Mouse (Mus musculus) brain, embryonic 14.5 days (tissue): ENCODE measurements at regions not wholly inside any gene's neighbourhood (a gene's known extent, or its start where the extent isn't known, plus 50 kb on each side); places are given as distances from the start of the nearest gene placed in this dataset.

Source experiments
- CTCF ChIP-seq: fragments of 200-500 bp; IDR thresholded peaks from 2 replicates; pipeline ENCODE4 v1.5.1; 2012; ENCODE audit warnings: inconsistent platforms, mild to moderate bottlenecking, moderate library complexity, borderline replicate concordance; ENCODE audit not compliant: insufficient read depth, insufficient read length; ENCODE audit errors: extremely low read depth
- POLR2A ChIP-seq: fragments of 200-500 bp; IDR thresholded peaks from 2 replicates; pipeline ENCODE4 v1.6.1; 2012; ENCODE audit warnings: mild to moderate bottlenecking, inconsistent platforms, borderline replicate concordance; ENCODE audit not compliant: poor library complexity, insufficient read depth, insufficient read length, severe bottlenecking; ENCODE audit errors: extremely low read depth

- TF ChIP-seq CTCF (no peak), POLR2A (no peak)
These were observed 67.6 kb upstream of the Sstr4 start for GRCm38 (mm10) chr2:148327552-148327951.
